Mouse (Mus musculus) embryonic stem cell, embryonic (primary cell): Measurements from ENCODE around the gene Hoxd8.

Experiments
- CTCF ChIA-PET, 4 experiments: fragments of 300-600 bp in 2 of 4; fragments of 350-600 bp in 2 of 4; sonication (Branson Sonifier 250); formaldehyde crosslinking; loops; one replicate each; lab custom pipeline; 2022; ENCODE audit warnings: inconsistent platforms in 2 of 4; lab: Charles Lee
- POLR2A ChIA-PET, 4 experiments: fragments of 300-600 bp in 2 of 4; fragments of 350-600 bp in 2 of 4; sonication (Branson Sonifier 250); formaldehyde crosslinking; loops; one replicate each; lab custom pipeline; 2022; ENCODE audit warnings: antibody characterized with exemption in 4 of 4, inconsistent platforms in 1 of 4; lab: Charles Lee

Gene Hoxd8

DNA sequence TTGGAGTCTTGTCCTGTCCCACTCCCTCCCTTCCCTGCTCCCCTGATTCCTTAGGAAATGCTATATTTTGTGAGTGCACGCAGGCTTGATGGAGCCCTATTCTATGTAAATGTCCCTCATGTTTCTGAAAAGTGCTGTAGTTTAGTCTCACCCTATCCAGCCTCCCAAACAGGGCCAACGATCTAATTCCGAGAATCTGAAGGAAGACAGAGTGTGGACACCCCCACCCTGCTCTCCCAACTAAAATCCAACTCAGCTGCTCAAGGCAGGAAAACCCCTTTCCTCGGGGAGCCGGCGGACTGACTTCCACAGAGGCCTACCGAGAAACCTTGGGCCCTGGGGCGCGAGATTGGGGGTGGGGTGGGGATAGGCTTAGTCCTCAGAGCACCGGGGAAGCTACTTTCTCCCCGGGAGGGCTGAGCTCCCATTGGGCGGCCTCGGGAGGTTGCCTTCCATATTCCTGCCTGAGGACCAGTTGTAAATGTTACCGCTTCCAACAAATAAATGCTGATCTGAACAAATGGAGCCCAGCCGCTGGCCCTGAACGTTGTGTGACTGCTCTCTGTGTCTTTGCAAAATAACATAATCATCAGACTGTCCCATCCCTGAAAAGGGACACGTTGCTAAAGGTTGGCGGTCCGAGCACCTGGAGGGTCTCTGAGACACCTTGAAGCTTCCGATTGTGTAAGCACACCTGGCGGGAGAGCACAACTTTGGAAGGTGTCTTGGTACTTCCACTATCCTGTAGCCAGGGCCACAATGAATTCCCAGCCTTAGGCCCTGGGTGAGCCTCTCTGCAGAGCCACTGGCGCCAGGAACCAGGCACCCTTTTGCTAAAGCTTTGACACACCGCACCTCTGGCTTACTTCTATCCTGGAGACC is 4.5 kb upstream of the Hoxd8 start:
- ChIA-PET POLR2A (interaction anchor here in 1 of 4 experiments (1.0 to 1.5 kb wide), 3 partner anchors 10 to 18 kb away, joined by 4 to 7 read pairs (median 5); no protein-coding TSS in a partner anchor), CTCF (interaction anchor here in 3 of 4 experiments (0.5 to 1.6 kb wide), 5 partner anchors 9 to 616 kb away, joined by 3 to 6 read pairs (median 6); partner anchors contain the start of gene Hoxd10 (in 1 of the 3))

DNA sequence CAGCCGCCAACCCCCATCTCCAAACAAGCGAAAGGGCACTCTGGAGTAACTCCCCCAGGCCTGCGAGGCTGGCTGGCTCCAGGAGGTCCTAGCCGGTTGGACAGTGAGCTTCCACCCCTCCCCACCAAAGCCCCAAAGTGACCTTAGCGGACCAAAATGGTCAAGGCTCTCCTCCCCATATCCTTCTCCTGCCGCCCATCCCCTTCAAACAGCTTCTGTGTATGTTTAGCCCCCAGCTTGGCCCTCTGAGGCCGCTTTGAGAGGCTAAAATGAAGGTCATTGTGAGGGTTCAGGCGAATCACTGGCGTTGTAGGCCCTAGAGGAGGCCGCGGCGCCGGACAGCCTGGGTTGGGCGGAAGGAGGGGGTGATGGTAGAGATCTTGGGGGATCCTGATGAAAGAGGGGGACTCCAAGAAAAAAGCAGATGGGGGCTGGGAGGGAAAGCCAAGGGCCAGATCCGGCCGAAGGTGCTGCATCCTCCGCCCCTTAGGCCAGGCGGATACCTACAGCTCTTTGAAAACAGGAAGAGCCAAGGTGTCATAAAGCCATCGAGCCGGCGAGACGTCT is 3.8 kb upstream of the Hoxd8 start:
- ChIA-PET CTCF (interaction anchor here in 3 of 4 experiments (0.5 to 2.0 kb wide), 8 partner anchors 9 to 889 kb away, joined by 3 to 8 read pairs (median 4); partner anchors contain the start of genes Hoxd10 (in 1 of the 3), Hoxd3 (in 1 of the 3) and Hoxd4 (in 1 of the 3)), POLR2A (interaction anchor here in 1 of 4 experiments (0.9 to 1.5 kb wide), 4 partner anchors 9 to 19 kb away, joined by 3 to 7 read pairs (median 4); partner anchors contain the start of gene Hoxd10)

DNA sequence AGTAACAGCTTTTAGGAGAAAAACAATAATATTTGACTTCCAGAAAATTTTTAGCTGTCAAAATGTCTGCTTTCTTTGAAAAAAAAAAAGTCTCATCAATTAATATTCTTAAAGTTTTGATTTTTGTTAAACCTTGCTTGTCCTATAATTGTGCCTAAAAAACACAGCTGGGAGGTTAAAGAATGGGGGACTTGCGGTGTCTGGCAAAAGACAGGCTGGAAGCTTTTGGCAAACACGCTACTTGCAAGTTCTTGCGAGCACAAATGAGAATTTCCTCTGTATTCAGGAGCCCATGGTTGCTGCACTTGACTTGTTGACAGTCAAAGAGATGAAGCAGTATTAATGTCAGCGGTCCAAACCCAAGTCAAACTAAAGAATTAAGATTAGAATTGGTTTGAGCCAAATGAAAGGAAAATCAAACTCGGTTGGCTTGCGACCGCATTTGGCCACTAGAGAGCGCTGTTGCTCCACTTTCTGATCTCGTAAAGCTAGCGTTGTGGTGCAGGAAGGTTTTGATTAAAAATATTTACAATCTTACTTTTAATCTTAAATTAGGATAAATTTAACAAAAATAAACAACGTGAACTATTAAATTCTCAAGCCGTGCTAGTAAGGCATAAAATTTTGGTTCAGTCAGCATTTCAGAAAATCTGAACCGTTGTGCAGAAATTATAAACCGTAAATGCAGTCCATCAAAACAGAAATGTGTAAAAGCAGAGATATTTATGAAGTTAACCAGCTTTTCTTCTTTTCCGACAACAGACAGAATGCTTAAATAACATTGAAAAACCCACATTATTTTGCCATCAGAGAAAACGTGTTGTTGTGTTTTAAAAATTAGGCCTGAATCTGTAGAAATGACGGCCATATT is 2.2 kb upstream of the Hoxd8 start:
- POLR2A ChIA-PET: interaction anchor here (0.5 to 1.3 kb wide), 6 partner anchors 11 to 628 kb away, joined by 3 to 4 read pairs (median 3); no protein-coding TSS in a partner anchor
- CTCF ChIA-PET: interaction anchor here (0.5 to 2.0 kb wide), 27 partner anchors 9 to 901 kb away, joined by 3 to 21 read pairs (median 3); partner anchors contain the start of genes Hoxd10 (in 1 of the 4), Hoxd3 (in 1 of the 4) and Hoxd4 (in 1 of the 4)

DNA sequence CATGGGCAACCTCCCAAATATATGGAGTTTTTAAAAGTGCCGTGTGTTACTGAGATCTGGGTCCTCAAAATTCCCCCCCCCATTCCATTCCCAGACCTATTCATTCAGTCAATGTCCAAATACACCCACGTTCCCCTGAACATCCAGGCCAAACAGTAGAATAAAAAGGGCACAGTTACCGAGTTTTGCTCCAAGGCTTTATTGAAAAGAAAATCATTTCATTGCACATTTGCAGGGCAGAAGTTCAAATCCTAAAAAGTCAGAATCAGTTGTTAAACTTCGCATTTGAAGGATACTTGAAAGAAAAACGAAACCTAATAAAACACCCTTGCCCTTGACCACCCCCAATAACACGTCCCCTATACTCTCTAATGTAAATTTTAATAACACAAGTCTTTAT is 1.6 kb upstream of the Hoxd8 start:
- POLR2A ChIA-PET: interaction anchor here in 2 of 4 experiments (1.2 to 1.3 kb wide), 3 partner anchors 12 to 180 kb away, joined by 3 to 4 read pairs (median 3); no protein-coding TSS in a partner anchor
- CTCF ChIA-PET: interaction anchor here (0.5 to 2.0 kb wide), 25 partner anchors 7 to 900 kb away, joined by 3 to 21 read pairs (median 3); partner anchors contain the start of genes Hoxd10 (in 1 of the 4), Hoxd3 (in 1 of the 4) and Hoxd4 (in 1 of the 4)

DNA sequence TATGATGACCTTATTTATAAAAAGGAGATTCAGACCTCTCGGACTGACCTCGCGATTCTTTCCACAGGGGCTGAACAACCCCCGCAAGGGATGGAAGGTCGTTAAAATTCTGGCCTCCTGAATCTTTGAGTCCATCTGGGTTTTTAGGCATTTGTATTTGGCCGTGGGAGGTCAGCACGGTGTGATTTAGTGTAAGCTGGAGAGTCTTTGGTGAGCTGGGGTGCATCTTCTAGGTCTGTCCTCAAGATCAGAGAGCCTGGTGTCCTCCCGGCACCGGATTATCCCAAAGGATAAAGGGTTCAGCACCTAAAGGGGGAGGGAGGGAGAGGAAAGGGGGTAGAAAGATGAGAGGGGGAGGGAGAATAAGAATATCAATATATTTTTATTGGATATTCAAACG is 1.1 kb upstream of the Hoxd8 start:
- ChIA-PET CTCF (interaction anchor here in 2 of 4 experiments (0.5 to 1.4 kb wide), 5 partner anchors 8 to 800 kb away, joined by 4 to 8 read pairs (median 7); no protein-coding TSS in a partner anchor), POLR2A (no interaction called here)

DNA sequence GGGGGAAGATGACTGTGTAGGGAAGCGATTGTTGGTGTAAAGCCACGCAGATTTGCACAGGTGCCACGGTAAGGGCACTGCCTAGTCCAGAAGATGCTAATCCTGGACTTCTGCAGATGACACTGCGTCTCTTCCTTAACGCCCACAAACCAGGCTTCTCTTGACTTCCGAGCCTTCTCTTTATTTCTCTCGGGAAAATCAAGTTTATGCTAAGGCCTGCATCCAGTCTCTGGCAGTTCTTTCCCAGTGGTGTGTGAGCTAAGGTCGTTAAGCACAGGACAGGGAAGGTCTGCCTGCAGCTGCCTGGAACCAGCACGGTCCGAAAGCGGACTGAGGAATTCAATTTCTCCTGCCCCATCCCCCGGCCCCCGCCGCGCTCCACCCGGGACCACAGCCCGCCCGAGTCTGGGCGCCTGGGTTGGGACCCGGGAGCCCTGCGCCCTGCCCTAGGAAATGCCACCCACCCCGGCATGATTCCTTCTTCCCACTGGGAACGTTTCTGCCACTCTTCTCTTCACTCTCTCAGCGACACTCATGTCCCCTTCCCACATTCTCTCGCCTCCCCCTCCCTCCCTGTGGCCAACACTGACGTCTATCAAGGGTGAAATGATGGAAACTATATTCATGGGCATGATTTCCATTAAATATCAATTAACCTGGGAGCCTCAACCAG is 559 bp upstream of the Hoxd8 start:
- CTCF ChIA-PET: interaction anchor here in 3 of 4 experiments (0.5 to 1.2 kb wide), 6 partner anchors 8 to 1303 kb away, joined by 3 to 8 read pairs (median 5); no protein-coding TSS in a partner anchor

DNA sequence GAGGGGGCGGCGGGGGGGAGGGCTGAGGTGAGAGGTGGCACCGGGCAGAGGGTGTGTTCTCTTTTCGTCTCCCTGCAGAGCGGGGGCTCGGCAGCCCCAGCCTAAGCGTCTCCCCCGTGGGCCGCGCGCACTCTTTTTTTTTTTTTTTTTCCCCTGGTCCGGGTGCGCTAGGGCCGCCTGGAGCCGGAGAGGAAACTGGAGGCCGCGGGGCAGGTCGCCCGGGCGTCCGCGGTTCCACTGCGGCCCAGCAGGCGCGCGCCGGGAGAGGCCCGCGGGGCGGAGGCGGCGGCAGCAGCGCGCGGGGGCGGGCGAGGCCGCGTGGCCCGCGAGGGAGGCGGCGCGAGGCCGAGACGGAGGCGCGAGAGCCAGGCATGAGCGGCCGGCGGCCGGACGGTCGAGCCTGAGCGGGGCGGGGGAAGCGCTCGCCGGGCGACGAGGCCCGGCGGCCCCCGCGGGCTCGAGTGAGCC is 618 bp downstream of the Hoxd8 start:
- ChIA-PET CTCF (interaction anchor here in 2 of 4 experiments (0.6 to 1.5 kb wide), 3 partner anchors 23 to 446 kb away, joined by 3 to 5 read pairs (median 4); no protein-coding TSS in a partner anchor), POLR2A (interaction anchor here in 1 of 4 experiments (0.8 to 1.5 kb wide), 2 partner anchors 15 to 24 kb away, joined by 3 to 5 read pairs; no protein-coding TSS in a partner anchor)

More for the DNA sequence above, 559 bp upstream of the Hoxd8 start:
- POLR2A ChIA-PET: interaction anchor here in 1 of 4 experiments (0.6 to 0.7 kb wide), 2 partner anchors 15 to 227 kb away, joined by 3 to 4 read pairs; no protein-coding TSS in a partner anchor

DNA sequence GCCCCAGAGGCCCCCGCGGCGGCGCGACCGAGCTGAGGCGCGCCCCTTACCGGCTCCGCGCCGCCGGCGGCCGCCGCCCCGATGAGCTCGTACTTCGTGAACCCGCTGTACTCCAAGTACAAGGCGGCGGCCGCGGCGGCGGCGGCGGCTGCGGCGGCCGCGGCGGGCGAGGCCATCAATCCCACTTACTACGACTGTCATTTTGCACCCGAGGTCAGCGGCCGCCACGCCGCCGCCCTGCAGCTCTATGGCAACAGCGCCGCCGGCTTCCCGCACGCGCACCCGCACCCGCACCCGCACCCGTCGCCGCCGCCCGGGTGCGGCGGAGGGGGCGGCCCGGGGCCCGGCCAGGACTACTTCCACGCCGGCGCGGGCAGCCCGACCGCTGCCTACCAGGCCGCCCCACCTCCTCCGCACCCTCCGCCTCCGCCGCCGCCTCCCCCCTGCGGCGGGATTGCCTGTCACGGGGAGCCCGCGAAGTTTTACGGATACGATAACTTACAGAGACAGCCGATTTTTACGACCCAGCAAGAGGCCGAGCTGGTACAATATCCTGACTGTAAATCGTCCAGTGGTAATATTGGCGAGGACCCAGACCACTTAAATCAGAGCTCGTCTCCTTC is 1.2 kb downstream of the Hoxd8 start:
- CTCF ChIA-PET: interaction anchor here in 2 of 4 experiments (0.6 to 1.5 kb wide), 5 partner anchors 14 to 445 kb away, joined by 3 to 6 read pairs (median 4); no protein-coding TSS in a partner anchor
- POLR2A ChIA-PET: interaction anchor here in 3 of 4 experiments (0.5 to 1.9 kb wide), 11 partner anchors 8 to 437 kb away, joined by 3 to 9 read pairs (median 4); partner anchors contain the start of gene Hoxd9 (in 1 of the 3)

DNA sequence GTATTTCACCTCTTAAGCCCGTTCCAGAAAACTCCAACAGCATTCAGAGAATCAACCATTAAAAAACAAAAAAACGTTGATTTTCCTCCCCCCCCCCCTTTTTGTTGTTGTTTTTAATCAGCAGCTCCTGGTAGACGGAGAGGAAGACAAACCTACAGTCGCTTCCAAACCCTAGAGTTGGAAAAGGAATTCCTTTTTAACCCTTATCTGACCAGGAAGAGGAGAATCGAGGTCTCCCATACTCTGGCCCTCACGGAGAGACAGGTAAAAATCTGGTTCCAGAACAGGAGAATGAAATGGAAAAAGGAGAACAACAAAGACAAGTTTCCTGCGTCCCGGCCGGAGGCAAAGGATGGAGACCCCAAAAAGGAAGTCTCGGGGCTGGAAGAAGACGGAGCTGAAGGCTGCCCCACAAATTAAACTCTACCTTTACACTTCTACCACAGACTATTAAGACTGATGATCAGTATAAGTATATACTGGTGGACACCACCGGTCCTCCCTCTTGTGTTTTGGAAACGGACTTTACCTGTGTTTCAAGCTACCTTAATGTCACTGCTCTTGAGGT is 2.1 kb downstream of the Hoxd8 start:
- POLR2A ChIA-PET: interaction anchor here in 3 of 4 experiments (0.6 to 1.9 kb wide), 13 partner anchors 9 to 1094 kb away, joined by 3 to 8 read pairs (median 4); partner anchors contain the start of gene Hoxd9 (in 1 of the 3)
- CTCF ChIA-PET: interaction anchor here (0.5 to 1.5 kb wide), 11 partner anchors 15 to 1281 kb away, joined by 3 to 19 read pairs (median 5); no protein-coding TSS in a partner anchor

DNA sequence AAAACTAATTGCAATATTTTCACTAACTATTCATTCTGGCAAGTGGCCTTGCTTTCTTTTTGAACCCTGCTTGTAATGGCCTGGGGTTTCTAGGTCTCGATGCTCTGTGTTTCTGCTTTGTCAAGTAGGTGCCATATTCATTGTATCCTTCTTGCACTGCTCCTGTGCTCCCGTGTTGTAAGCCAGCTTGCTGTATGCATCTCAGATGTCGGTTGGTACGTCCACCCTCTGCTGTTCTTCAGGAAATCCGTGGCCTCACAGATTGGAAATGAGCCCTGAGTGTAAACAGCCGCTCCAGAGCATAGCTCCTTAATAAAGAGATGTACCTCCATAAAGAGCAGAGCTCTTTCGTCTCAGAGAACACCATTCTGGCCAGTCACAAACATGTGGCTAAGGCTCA is 3.2 kb downstream of the Hoxd8 start:
- ChIA-PET CTCF (interaction anchor here in 1 of 4 experiments (0.6 kb wide), 1 partner anchor 46 kb away, joined by 8 read pairs; no protein-coding TSS in a partner anchor), POLR2A (no interaction called here)

DNA sequence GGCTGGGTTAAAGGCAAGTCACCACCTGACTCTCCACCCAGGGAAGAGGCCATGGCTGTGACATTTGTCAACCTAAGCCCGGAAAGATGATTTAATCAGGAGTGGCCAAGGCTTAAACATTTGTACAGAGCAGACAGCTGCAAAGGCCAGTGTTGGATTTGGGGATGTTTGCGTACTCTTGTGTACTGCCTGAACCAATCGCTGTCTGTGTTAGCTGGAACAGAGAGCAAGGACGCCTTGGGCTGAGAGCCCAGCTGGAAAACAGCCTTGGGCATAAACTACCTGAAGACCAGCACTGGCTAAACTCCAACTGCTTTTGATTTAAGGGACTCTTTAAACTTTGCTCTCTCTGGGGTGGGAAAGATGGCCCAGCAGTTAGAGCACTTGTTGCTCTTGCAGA is 4.3 kb downstream of the Hoxd8 start:
- ChIA-PET CTCF (no interaction called here), POLR2A (no interaction called here)

DNA sequence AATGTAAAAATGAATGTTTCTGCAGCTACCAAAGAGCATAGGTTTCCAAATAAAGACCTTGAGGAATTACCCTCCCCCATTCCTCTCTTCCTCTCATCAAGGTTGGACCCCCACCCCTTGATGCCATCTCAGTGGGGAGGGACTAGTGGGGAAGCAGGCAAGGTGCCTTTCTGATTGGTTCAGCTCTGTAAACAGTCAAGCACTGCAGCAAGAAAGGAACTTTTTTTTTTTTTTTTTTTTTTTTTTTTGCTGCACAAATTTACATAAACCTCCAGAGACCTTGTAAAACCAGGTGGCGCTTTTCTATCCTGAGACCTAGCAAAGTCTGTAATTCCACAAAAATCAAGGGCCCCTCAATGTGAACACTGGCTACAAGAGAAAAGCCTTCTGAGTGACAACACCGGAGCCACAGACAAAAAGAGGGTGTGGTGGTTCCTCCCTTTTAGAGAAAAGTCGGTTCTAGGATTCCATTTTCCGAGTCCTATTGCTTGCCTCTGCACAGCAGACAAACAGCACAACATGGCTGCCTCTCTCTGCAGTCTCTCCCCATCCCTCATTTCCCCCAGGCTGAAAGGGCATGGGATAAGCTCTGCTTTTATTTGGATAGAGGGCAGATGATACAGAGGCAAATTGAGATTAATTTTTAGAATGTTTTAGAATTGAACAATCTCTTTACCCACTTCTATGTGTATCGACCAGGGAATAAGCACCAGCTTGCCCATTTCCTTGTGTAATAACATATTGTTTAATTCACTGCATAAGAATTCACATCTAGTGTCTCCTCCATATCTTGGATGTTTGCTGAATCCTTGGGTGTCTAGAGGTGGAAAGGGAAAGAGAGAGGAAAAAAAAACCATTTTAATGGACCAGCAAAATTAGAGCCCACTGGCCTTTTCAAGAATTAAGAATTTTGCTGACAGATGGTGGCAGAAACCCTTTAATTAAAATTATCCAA is 5.3 kb downstream of the Hoxd8 start:
- CTCF ChIA-PET: interaction anchor here in 1 of 4 experiments (0.6 kb wide), 1 partner anchor 66 kb away, joined by 5 read pairs; no protein-coding TSS in a partner anchor

DNA sequence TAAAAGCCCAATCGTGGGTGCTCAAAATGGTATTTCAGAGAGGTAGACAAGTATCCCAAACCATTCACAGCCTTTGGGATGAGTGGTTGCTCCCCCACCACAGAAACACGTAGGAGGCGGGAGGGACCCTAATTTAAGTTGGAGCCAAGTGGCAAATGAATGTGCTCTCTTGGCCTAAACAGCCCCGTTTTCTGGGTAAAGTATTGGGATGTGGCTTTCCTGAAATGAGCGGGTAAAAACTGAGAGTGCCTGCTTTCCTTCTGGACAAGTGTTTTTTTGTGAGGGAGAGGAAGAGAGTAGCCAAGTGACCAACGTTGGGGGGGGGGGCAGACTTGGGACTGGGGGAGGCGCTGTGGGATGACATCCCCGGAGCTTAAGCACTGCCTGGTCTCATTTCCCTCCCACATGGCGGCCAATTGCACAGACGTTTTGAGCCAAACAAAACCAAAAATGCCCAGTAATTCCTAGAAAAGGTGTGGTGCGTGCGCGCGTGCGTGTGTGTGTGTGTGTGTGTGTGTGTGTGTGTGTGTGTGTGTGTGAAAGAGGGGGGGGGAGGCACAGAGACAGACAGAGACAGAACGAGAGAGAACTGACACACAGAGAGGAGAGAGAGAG is 6.6 kb downstream of the Hoxd8 start:
- ChIA-PET CTCF (interaction anchor here in 2 of 4 experiments (0.6 to 2.5 kb wide), 2 partner anchors 9 to 878 kb away, joined by 3 to 8 read pairs; no protein-coding TSS in a partner anchor), POLR2A (no interaction called here)

More for the DNA sequence above, 5.3 kb downstream of the Hoxd8 start:
- POLR2A ChIA-PET: interaction anchor here in 3 of 4 experiments (0.6 to 0.7 kb wide), 6 partner anchors 8 to 1050 kb away, joined by 3 to 10 read pairs (median 4); no protein-coding TSS in a partner anchor
